ENCODE assay signal across 33 mouse cellular contexts in genomic region chr16:30641408-30641807, GRCm38 (mm10). TPM values are rescaled to one million over a fixed set of nuclear protein-coding genes. Genes with fewer than 3 reads are reported as not detected.
DNase-seq lines count a peak whose midpoint lies in the region; ATAC-seq lines count a peak whose summit lies in the region.
"Had no signal": no experiment of that assay in that cellular context is flagged by ENCODE, and none has a peak within 500 bp of the region (broad histone marks: within the 10 kb centered on the region; RNA-seq: fewer than 3 reads in every experiment).

No protein-coding gene starts in this region.

- ATAC-seq in stomach, embryonic 14.5 days (ENCODE audit: insufficient number of reproducible peaks, insufficient read depth, low FRiP score, low read depth) = peak; percentile 46; the same call in 1 of the 2 replicates
- ATAC-seq: forebrain, embryonic 15.5 days; hindbrain, postnatal 0 days; intestine, embryonic 15.5 days had no signal

- no peak overlapping the region for H3K9ac ChIP-seq in stomach, embryonic 14.5 days (replicated peaks; ENCODE audit: low read depth, low read length)
- H3K9ac ChIP-seq: embryonic facial prominence, embryonic 12.5 days; forebrain, embryonic 15.5 days; hindbrain, embryonic 12.5 days; intestine, embryonic 15.5 days; liver, embryonic 15.5 days; lung, embryonic 15.5 days; midbrain, embryonic 12.5 days; neural tube, embryonic 13.5 days had no signal

- 35% methylated on average over 4 of the region's 4 CpGs for WGBS in stomach, embryonic 14.5 days

- no peak overlapping the region for H3K4me3 ChIP-seq in stomach, embryonic 14.5 days (ENCODE audit: low read depth, low read length)
- H3K4me3 ChIP-seq: embryonic facial prominence, embryonic 12.5 days; forebrain, embryonic 15.5 days; hindbrain, embryonic 12.5 days; intestine, embryonic 15.5 days; liver, embryonic 15.5 days; lung, embryonic 15.5 days; megakaryocyte, embryonic 14.5 days; midbrain, embryonic 12.5 days; neural tube, embryonic 13.5 days had no signal

- H3K9me3 ChIP-seq in stomach, embryonic 14.5 days (ENCODE audit: control insufficient read depth, low read depth, low read length) = no peaks in the 10 kb centered on the region
- H3K9me3 ChIP-seq: embryonic facial prominence, embryonic 12.5 days; forebrain, embryonic 15.5 days; hindbrain, embryonic 12.5 days; intestine, embryonic 15.5 days; liver, embryonic 15.5 days; lung, embryonic 15.5 days had no signal

- H3K27ac ChIP-seq in stomach, embryonic 14.5 days (ENCODE audit: low read length) = no peak overlapping the region
- H3K27ac ChIP-seq: embryonic facial prominence, embryonic 12.5 days; forebrain, embryonic 15.5 days; hindbrain, embryonic 12.5 days; hindbrain, postnatal 0 days; intestine, embryonic 15.5 days; kidney, postnatal 0 days; liver, embryonic 15.5 days; lung, embryonic 15.5 days; midbrain, embryonic 12.5 days; neural tube, embryonic 13.5 days had no signal

- 0 out of 2 replicates have a peak, but pooled peaks cover 2% of the 10 kb centered on the region for H3K4me1 ChIP-seq in stomach, embryonic 14.5 days (ENCODE audit: control insufficient read depth, insufficient read depth, low read length)
- H3K4me1 ChIP-seq: forebrain, embryonic 15.5 days; intestine, embryonic 15.5 days; lung, embryonic 15.5 days had no signal

- H3K27me3 ChIP-seq in stomach, embryonic 14.5 days (ENCODE audit: control insufficient read depth, insufficient read depth, low read length) = no peaks in the 10 kb centered on the region
- H3K27me3 ChIP-seq: CH12.LX; embryonic facial prominence, embryonic 12.5 days; forebrain, embryonic 15.5 days; hindbrain, embryonic 12.5 days; intestine, embryonic 15.5 days; liver, embryonic 15.5 days; lung, embryonic 15.5 days; midbrain, embryonic 12.5 days; neural tube, embryonic 13.5 days had no signal

- no peaks in the 10 kb centered on the region for H3K36me3 ChIP-seq in stomach, embryonic 14.5 days (ENCODE audit: control insufficient read depth, insufficient read depth, low read length)
- H3K36me3 ChIP-seq: embryonic facial prominence, embryonic 12.5 days; forebrain, embryonic 15.5 days; hindbrain, embryonic 12.5 days; intestine, embryonic 15.5 days; liver, embryonic 15.5 days; lung, embryonic 15.5 days; midbrain, embryonic 12.5 days; neural tube, embryonic 13.5 days had no signal

- no peak overlapping the region for H3K4me2 ChIP-seq in stomach, embryonic 14.5 days (replicated peaks; ENCODE audit: low read depth, low read length)
- H3K4me2 ChIP-seq: embryonic facial prominence, embryonic 12.5 days; forebrain, embryonic 15.5 days; heart, embryonic 11.5 days; hindbrain, embryonic 12.5 days; intestine, embryonic 15.5 days; liver, embryonic 15.5 days; lung, embryonic 15.5 days; midbrain, embryonic 12.5 days; neural tube, embryonic 13.5 days had no signal

- DNase-seq in embryo, embryonic 10 days (ENCODE audit: low spot score) = peak; percentile 27
- DNase-seq in embryo, embryonic 9.5 days (ENCODE audit: extremely low spot score) = no peak
- DNase-seq in lung, postnatal 36 days = peak; percentile 15
- no peak for DNase-seq in lung, postnatal 4 days
- DNase-seq in kidney, postnatal 4 days = no peak
- DNase-seq in spleen, postnatal 10 days (ENCODE audit: low spot score in 2 of 2) = no peak
- no peak for DNase-seq in spleen, adult 12 weeks (ENCODE audit: low spot score)
- DNase-seq: adrenal gland, adult 2 months; adrenal gland, postnatal 36 days; cerebellum, adult 18-20 months; cerebellum, postnatal 10 days; gastrocnemius, postnatal 25 days; heart, adult 11 months; heart, postnatal 36 days; kidney, adult 2 months; liver; right cerebral cortex, postnatal 4 days; thymus, adult 2 months; thymus, postnatal 36 days had no signal

RNA-seq across cellular contexts. Expression of gene Fam43a, which starts 41.9 kb away (rescaled TPM):
- polyA plus RNA-seq in stomach, embryonic 14.5 days (2014; fragmentation: Nextera tagmentation; extraction: Ambion mirVana) = 9.7 and 11.3 TPM in 2 replicates

RNA-seq across cellular contexts. Expression of gene Lsg1, which starts 54.0 kb away (rescaled TPM):
- polyA plus RNA-seq in stomach, embryonic 14.5 days (2014; fragmentation: Nextera tagmentation; extraction: Ambion mirVana) = 65.0 and 66.0 TPM in 2 replicates

Comparison
In these comparisons a context has a peak if more than half of its experiments do, and no peak if none do; other contexts are left out.
1. DNase-seq: peak in embryo, embryonic 10 days (single experiment) and lung, postnatal 36 days (single experiment); none in embryo, embryonic 9.5 days (single experiment), lung, postnatal 4 days (0 of 2), kidney, postnatal 4 days (0 of 2), spleen, postnatal 10 days (0 of 2) and spleen, adult 12 weeks (single experiment).